ENCODE assay signal across 20 mouse cellular contexts in the genomic region with DNA sequence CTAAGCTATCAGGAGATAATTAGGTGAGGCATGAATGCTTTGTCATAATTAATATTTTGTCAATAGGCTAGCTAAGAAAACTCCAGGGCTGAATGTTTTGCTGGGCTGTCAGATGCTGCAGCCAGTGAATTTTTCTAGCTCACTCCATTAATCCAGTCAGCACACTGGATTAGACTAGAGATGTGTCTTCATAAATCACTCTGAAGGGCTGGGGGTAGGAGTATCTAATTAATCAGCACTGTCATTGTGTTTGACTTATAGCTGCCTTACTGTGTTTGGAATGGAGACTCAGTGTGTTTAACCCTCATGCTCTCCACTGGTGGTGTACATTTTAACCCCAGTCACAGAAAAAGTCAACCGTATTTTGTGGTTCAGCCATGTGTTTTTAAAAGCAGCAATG.
DNase-seq lines count a peak whose midpoint lies in the region; ATAC-seq lines count a peak whose summit lies in the region.
"Had no signal": no experiment of that assay in that cellular context is flagged by ENCODE, and none has a peak within 500 bp of the region (broad histone marks: within the 10 kb centered on the region; RNA-seq: fewer than 3 reads in every experiment).

No protein-coding gene starts in this region.

- no peak overlapping the region for H3K27ac ChIP-seq in kidney, embryonic 16.5 days (ENCODE audit: low read length)
- H3K27ac ChIP-seq in neural tube, embryonic 11.5 days (ENCODE audit: low read depth, low read length), result no peak overlapping the region
- H3K27ac ChIP-seq: heart, adult 2 months; heart, embryonic 15.5 days had no signal

- no peaks in the 10 kb centered on the region for H3K9me3 ChIP-seq in kidney, embryonic 16.5 days (ENCODE audit: low read length)
- H3K9me3 ChIP-seq in neural tube, embryonic 11.5 days (ENCODE audit: control insufficient read depth, low read length), result no peaks in the 10 kb centered on the region
- H3K9me3 ChIP-seq: heart, embryonic 15.5 days had no signal

- peak; percentile 79; the same call in 1 of the 2 replicates for ATAC-seq in kidney, embryonic 16.5 days (ENCODE audit: low FRiP score, low TSS enrichment)
- peak; percentile 55; the same call in 1 of the 2 replicates for ATAC-seq in neural tube, embryonic 11.5 days (ENCODE audit: insufficient read depth, low FRiP score, low TSS enrichment)
- ATAC-seq: activated CD4-positive, CD25-positive, alpha-beta regulatory T cell, adult 4 months; inflammation-experienced regulatory T-cells, adult 6 months; Patski had no signal

- H3K36me3 ChIP-seq in kidney, embryonic 16.5 days (ENCODE audit: insufficient read depth, low read length), result no peaks in the 10 kb centered on the region
- no peaks in the 10 kb centered on the region for H3K36me3 ChIP-seq in neural tube, embryonic 11.5 days (ENCODE audit: control insufficient read depth, insufficient read depth, low read length)
- H3K36me3 ChIP-seq: heart, embryonic 15.5 days had no signal

- no peak for DNase-seq in kidney, adult 8-10 months
- DNase-seq in neural tube, embryonic 11.5 days (ENCODE audit: low spot score), result peak; percentile 10
- DNase-seq in neural tube, embryonic 10.5 days (ENCODE audit: extremely low spot score, low spot score), result no peak
- peak; percentile 17 for DNase-seq in embryo, embryonic 9.5 days (ENCODE audit: extremely low spot score)
- DNase-seq in retina, postnatal 1 day, result peak; percentile 38
- DNase-seq in frontal cortex, postnatal 36 days (ENCODE audit: low spot score in 2 of 2), result no peak
- no peak for DNase-seq in cerebellum, postnatal 14 days
- DNase-seq: adrenal gland, postnatal 14 days; cerebellum, adult 11-12 months; cerebellum, postnatal 36 days; gastrocnemius, postnatal 14 days; heart, adult 2 months; kidney, postnatal 25 days; liver; thymus, postnatal 14 days had no signal

- H3K27me3 ChIP-seq in kidney, embryonic 16.5 days (ENCODE audit: insufficient read depth, low read length), result peaks cover 4% of the 10 kb centered on the region
- no peaks in the 10 kb centered on the region for H3K27me3 ChIP-seq in neural tube, embryonic 11.5 days (ENCODE audit: control insufficient read depth, insufficient read depth, low read length)
- H3K27me3 ChIP-seq: heart, embryonic 15.5 days had no signal

- no peak overlapping the region for H3K4me3 ChIP-seq in kidney, embryonic 16.5 days (ENCODE audit: low read length)
- no peak overlapping the region for H3K4me3 ChIP-seq in neural tube, embryonic 11.5 days (ENCODE audit: low read depth, low read length)
- H3K4me3 ChIP-seq: heart, adult 2 months; heart, embryonic 15.5 days had no signal

- no peak overlapping the region for H3K9ac ChIP-seq in kidney, embryonic 16.5 days (replicated peaks; ENCODE audit: low read length)
- H3K9ac ChIP-seq in neural tube, embryonic 11.5 days (ENCODE audit: low read length), result no peak overlapping the region
- H3K9ac ChIP-seq: heart, embryonic 15.5 days had no signal

- WGBS in kidney, embryonic 16.5 days, result 3% methylated on average over 1 of the region's 1 CpGs
- 20% methylated on average over 1 of the region's 1 CpGs for WGBS in neural tube, embryonic 11.5 days

- no peaks in the 10 kb centered on the region for H3K4me1 ChIP-seq in kidney, embryonic 16.5 days (ENCODE audit: insufficient read depth, low read length)
- H3K4me1 ChIP-seq in neural tube, embryonic 11.5 days (ENCODE audit: control insufficient read depth, insufficient read depth, low read length), result no peaks in the 10 kb centered on the region
- H3K4me1 ChIP-seq: heart, embryonic 15.5 days had no signal

- no peak overlapping the region for H3K4me2 ChIP-seq in kidney, embryonic 16.5 days (replicated peaks; ENCODE audit: low read depth, low read length)
- H3K4me2 ChIP-seq in neural tube, embryonic 11.5 days (ENCODE audit: low read depth), result no peak overlapping the region
- H3K4me2 ChIP-seq: heart, embryonic 15.5 days had no signal

Comparison
In these comparisons a context has a peak if more than half of its experiments do, and no peak if none do; other contexts are left out.
1. DNase-seq: peak in neural tube, embryonic 11.5 days (single experiment), embryo, embryonic 9.5 days (single experiment) and retina, postnatal 1 day (single experiment); none in kidney, adult 8-10 months (0 of 2), neural tube, embryonic 10.5 days (single experiment), frontal cortex, postnatal 36 days (0 of 2) and cerebellum, postnatal 14 days (0 of 2).